Mouse (Mus musculus): ENCODE measurements at regions not wholly inside any gene's neighbourhood (a gene's known extent, or its start where the extent isn't known, plus 50 kb on each side); places are given as distances from the start of the nearest gene placed in this dataset.
A peak's percentile ranks its signal among the peaks of the same experiment; 100 is the strongest.

DNA sequence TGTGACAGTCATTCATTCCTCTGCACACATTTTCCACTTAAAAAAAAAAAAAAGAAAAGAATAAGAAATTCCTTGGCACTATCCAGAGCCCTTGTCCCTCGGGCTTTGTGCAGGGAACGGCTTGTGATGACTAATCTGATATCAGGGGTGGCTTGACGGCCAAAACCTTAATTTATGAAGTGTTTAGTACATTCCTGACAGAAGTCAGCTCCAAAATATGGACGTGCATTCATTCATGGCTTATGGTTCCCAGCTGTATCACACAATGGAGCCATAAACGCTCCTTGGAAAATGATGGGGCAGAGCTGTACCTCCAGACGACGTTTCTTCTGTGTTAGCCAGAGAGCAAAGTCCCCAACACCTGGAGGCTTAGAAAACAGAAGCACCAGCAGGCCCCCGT, 62.1 kb upstream of the Elac2 start:
- peak in 1 of 2 experiments; percentile 4 for DNase-seq (ENCODE audit: low spot score in 2 of 2)

DNA sequence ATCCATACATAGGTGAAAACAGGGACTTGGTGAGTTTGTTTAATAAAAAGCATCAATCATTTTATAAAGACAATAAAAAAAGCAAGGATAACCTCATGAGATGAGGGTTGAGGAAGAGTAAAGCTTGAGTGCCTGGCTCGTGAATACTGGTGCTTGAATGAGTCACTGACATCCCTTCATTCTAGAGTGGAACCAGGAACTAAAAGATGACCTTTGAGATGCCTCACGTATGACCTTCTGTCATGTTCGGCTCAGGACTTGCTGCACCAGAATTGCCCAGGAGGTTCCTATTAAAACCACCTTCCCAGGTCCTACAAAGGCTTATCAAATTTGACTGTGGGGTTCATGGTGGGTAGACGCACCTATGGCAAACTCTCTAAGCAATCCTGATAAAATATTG, 61.5 kb upstream of the Elac2 start:
- no peak for DNase-seq (ENCODE audit: low spot score in 2 of 2)

DNA sequence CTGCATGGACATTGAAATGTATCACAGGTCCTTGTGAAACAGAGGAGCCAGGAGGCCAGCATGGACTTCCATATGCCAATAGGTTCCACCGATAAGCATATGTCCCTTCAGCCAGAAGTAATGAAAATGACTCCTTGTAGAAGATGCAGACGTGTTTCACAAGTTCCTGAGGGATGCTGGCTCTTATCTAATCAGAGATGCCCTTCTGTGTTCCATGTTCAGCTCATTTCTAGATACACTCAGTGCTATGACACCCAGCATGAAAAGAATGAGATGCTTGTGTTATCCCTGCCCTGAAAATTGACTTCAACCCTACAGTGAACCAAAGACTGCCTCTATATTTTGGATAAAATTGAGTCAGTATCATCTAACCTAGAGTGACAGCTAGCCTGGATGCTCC, 53.8 kb upstream of the Elac2 start:
- no peak for DNase-seq (ENCODE audit: low spot score in 2 of 2)

DNA sequence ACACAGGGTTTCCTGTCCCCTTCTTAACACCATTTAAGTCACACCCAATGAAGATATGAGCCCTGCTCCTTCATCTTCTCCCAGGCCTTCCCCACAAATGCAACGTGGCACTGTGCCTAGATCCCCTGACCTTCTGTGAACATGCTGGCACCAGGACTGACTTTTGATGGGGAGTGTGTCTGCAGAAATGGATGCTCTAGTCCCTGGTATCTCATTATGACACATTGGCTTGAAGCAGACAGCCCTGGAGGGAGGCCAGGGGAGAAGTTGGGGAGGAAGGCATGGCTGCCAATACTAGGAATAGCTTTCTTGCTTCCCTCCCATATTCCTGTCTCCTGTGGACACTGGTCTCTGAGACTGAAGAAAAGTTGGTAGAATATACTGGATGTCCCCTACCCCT, 52.9 kb upstream of the Elac2 start:
- peak in 1 of 2 experiments; percentile 5 for DNase-seq (ENCODE audit: low spot score in 2 of 2)
